Mouse (Mus musculus): Measurements from ENCODE around the gene Ralgapa2.

Gene Ralgapa2

GRCm38 (mm10) chr2:146257609-146258008 is 254.5 kb downstream of the Ralgapa2 start:
- no peak for DNase-seq (ENCODE audit: low spot score)

- no peak for DNase-seq (ENCODE audit: low spot score)
These were observed 255.1 kb downstream of the Ralgapa2 start for GRCm38 (mm10) chr2:146257037-146257436.

- no peak for DNase-seq (ENCODE audit: low spot score)
These were observed 255.7 kb downstream of the Ralgapa2 start for GRCm38 (mm10) chr2:146256321-146256875.

- no peak for DNase-seq (ENCODE audit: low spot score)
These were observed 256.5 kb downstream of the Ralgapa2 start for GRCm38 (mm10) chr2:146255636-146256035.

GRCm38 (mm10) chr2:146254387-146254786 is 257.8 kb downstream of the Ralgapa2 start:
- no peak for DNase-seq (ENCODE audit: low spot score)

GRCm38 (mm10) chr2:146250236-146250904 is 261.8 kb downstream of the Ralgapa2 start:
- no peak for DNase-seq (ENCODE audit: low spot score)

GRCm38 (mm10) chr2:146249033-146249432 is 263.1 kb downstream of the Ralgapa2 start:
- DNase-seq (ENCODE audit: low spot score) = no peak

DNA sequence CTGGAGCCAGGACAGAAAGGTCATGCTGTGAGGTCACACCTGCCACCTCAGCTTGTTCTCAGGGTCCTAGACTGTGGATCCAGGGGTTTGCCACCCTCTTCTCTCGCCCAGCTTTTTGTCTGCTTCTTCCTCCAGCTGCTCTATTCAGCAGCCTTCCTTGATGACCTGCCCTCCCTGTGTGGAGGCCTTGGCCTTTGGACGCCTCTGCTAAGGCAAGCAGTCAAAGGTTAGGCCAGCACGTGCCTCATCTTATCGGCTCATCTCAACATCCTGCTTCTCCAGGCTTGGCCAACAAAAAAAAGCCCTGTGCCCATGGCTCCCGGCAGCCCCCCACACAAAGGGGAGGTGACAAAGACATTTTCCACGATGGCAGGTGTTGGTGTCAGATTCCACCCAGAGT is 264.6 kb downstream of the Ralgapa2 start:
- no peak for DNase-seq (ENCODE audit: low spot score)

DNA sequence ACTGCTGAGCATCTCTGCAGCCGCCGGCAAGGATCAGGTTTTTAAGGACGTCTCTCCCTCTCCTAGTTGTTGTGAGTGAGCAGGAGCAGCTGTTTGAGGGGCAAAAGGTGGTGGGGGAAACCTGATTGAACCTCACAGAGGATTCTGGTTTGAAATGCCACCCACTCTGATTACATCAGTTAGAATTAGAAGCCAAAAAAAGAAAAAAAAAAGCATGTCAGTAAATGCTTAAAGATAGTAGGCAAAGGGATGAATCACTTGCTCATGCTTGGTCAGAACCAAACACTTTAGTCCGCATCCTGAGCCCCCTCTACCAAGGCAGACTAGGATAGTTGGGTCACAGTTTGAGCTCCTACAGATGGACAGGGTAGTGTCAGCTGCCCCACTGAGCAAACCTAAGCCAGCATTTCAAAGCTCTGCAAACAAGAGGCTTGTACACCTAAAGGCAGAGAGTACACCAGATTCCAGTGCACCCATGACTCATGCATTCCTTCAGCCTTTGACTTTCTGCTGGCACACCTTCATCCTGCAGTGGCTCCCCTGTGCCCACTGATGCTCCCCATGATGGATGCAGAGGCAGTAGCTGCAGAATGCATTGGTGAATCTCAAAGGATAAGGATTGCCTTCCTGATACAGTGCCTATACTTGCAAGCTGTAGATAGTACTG is 265.6 kb downstream of the Ralgapa2 start:
- DNase-seq (ENCODE audit: low spot score) = no peak

DNA sequence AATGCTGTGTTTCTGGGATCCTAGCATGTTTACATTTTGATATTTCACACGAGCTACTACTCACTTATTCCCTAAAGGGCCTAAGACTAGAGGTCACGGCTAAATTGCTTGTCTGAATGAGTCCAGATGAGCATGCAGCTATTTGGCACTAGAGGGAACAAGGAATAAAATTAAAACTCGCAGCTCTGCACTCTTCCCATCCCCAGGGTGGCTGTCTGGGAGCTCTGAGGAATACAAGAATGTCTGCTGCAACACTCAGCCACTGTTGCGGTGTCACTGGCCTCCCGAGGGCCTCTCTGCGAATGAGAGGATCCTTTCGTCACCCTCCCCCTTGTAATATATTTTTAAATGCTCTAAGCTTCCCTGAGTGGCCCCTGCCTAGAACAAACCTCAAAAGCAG is 266.7 kb downstream of the Ralgapa2 start:
- no peak for DNase-seq (ENCODE audit: low spot score)

DNA sequence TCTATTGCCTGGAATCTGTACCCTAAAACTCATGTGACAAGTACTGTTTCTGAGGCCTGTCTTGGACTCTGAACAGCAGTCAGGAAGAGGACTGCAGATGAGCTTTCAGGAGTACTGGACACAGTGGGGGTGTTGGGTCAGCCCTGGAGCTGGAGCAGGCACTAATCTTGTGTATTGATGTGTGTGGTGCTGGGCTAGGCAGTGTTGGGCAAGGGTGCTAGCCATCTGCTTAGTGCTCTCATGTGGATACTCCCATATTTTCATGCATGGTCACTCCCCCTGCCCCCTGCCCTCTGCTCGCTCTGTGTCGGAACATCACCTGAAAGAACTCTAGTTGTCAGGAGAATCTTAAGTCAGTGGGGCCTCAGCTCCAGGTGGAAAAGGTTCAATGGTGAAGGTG is 268.1 kb downstream of the Ralgapa2 start:
- DNase-seq (ENCODE audit: low spot score) = no peak

GRCm38 (mm10) chr2:146239196-146239747 is 272.9 kb downstream of the Ralgapa2 start:
- no peak for DNase-seq (ENCODE audit: low spot score)

DNA sequence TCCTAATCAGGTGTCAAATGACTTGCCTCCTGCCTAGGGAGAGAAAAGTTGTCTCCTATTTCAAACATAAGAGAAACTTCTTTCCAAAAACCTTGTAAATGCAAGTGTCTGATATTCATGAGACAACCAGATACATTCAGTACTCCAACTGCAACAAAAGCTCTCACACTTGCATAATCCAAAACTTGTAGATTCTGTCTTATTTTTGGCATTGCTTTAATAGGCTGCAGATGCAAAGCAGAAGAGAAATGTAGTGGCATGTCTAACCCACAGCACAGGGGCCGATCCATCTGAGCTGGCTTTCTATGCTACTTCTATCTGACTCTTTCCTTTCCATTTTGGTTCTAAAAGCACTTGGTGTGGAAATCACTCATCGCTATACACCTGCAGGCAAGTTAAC is 280.7 kb downstream of the Ralgapa2 start:
- DNase-seq (ENCODE audit: low spot score) = no peak

- no peak for DNase-seq (ENCODE audit: low spot score)
These were observed 283.7 kb downstream of the Ralgapa2 start for GRCm38 (mm10) chr2:146228435-146228834.

GRCm38 (mm10) chr2:146227646-146228045 is 284.5 kb downstream of the Ralgapa2 start:
- DNase-seq (ENCODE audit: low spot score) = no peak

DNA sequence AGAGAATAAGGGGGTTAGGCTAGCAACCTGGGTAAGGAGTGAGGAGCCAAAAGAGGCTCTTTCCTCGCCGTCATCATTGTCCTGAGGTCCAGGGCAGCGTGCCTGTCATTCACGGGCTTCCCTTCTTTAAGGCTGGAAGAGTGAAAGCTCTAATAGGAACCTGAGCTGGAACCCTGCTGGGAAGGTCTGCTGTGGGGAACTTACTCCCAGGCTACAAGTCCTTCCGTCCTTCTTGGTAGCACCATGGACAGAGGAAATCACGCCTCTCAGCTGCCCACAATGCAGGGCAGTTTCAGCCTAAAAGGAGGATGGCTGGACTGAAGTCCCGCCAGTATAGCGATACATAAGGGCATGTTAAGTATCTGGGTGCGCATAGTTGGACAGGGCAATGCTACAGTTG is 285.7 kb downstream of the Ralgapa2 start:
- DNase-seq (ENCODE audit: low spot score) = no peak

- no peak for DNase-seq (ENCODE audit: low spot score)
These were observed 286.3 kb downstream of the Ralgapa2 start for GRCm38 (mm10) chr2:146225818-146226217.

GRCm38 (mm10) chr2:146224141-146224540 is 288.0 kb downstream of the Ralgapa2 start:
- DNase-seq (ENCODE audit: low spot score) = no peak

DNA sequence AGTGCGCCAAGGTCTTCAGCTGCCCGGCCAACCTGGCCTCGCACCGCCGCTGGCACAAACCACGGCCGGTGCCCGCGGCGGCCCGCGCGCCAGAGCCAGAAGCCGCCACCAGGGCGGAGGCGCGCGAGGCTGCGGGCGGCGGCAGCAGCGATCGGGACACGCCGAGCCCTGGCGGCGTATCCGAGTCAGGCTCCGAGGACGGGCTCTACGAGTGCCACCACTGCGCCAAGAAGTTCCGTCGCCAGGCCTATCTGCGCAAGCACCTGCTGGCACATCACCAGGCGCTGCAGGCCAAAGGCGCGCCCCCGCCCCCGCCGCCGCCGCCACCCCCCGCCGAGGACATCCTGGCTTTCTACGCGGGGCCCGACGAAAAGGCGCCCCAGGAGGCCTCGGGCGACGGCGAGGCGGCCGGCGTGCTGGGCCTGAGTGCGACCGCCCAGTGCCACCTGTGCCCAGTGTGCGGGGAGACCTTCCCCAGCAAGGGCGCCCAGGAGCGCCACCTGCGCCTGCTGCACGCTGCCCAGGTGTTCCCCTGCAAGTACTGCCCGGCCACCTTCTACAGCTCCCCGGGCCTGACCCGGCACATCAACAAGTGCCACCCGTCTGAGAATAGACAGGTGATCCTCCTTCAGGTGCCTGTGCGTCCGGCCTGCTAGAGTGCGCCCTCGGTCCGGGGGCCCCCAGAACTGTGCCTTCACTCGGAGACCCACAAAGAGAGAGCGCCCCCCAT is 288.8 kb downstream of the Ralgapa2 start:
- no peak for DNase-seq (ENCODE audit: low spot score)

- no peak for DNase-seq (ENCODE audit: low spot score)
These were observed 289.6 kb downstream of the Ralgapa2 start for GRCm38 (mm10) chr2:146222279-146223175.

DNA sequence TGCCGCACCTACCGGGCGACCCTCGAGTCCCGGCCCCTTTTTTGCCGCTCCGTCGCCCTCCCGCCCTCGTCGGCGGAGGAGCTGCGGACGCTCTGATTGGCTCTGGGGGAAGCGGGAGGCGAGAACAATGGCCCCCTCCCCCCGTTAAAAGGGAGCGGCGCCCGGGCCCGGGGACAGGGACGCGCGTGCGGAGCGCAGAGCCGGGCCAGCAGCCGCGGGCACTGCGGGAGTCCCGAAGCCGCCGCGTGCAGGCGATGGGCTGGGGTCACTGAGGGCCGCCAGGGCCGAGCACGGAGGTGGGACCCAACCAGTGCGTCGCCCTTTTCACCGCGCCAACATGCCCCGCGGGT is 290.2 kb downstream of the Ralgapa2 start:
- no peak for DNase-seq (ENCODE audit: low spot score)

Data from ovary, postnatal 10 days (tissue).